Mouse (Mus musculus) left cerebral cortex, postnatal 14 days (tissue): ENCODE data around the gene Htra2. TPM values are rescaled to one million over a fixed set of nuclear protein-coding genes. Genes with fewer than 3 reads are reported as not detected.

Experiments used
- DNase-seq, 2 experiments: peaks; one replicate each; pipeline ENCODE4 v3.0.0; 2021 to 2022; ENCODE audit warnings: low spot score in 2 of 2, mixed read lengths in 1 of 2
- intact Hi-C: fragments of 180-260 bp; cut with DNase I; formaldehyde crosslinking; loops from one replicate; pipeline ENCODE4 v1.15.1; 2025
- long read RNA-seq, 2 experiments: library from polyadenylated mRNA; stranded (forward); transcript quantifications; one replicate each; pipeline ENCODE4 v2.0.0; 2021
- total RNA-seq, 2 experiments: library from RNA; stranded (reverse); gene quantifications; 2 replicates each; pipeline ENCODE4 v1.2.3; 2021

Htra2 gene
- 10 to 100 TPM; 52.2 to 57.5 TPM for total RNA-seq
- long read RNA-seq, experiment 1, transcript Htra2-201 (8 exons, 1,725 nt), result major isoform, 48 of 73 reads
- long read RNA-seq, experiment 1, partial matches to known transcripts, result 1 of 73 reads
- long read RNA-seq, experiment 1, other reads (novel, unspliced or antisense), result 17 of 73 reads
- long read RNA-seq, experiment 2, transcript Htra2-201 (8 exons, 1,725 nt), result major isoform, 37 of 66 reads
- long read RNA-seq, experiment 2, transcript Htra2-204 (7 exons, 1,605 nt), result minor isoform, 6 of 66 reads
- long read RNA-seq, experiment 2, partial matches to known transcripts, result 4 of 66 reads
- long read RNA-seq, experiment 2, other reads (novel, unspliced or antisense), result 17 of 66 reads

DNA sequence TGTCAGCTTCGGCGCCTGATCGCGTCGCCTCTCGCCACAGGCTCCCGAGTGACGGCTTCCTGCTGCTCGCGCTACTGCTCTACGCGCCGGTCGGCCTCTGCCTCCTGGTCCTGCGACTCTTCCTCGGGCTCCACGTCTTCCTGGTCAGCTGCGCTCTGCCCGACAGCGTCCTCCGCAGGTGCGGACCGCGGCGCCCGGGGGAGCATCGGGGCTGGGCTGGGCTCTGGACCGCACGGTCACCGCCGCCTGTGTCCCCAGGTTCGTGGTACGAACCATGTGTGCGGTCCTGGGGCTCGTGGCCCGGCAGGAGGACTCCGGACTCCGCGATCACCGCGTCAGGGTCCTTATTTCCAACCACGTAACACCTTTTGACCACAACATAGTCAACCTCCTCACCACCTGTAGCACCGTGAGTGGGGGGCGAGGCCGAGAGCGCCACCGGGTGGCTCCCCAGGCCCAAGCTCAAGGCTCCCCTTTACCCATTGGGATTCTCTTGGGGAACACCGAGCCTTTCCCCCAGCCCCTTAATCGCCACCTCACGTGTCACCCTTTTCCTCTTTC, at the start of gene Htra2:
TSS of gene Htra2 (minus strand) at position 403 of the 561 bp plus-strand sequence.
- intact Hi-C loops, result loop anchor here (1.0 kb wide), 2 partner anchors 46 to 59 kb away; partner anchors contain the start of genes Ccdc142 and Gm42688
- peak in 1 of 2 experiments; percentile 46 for DNase-seq

DNA sequence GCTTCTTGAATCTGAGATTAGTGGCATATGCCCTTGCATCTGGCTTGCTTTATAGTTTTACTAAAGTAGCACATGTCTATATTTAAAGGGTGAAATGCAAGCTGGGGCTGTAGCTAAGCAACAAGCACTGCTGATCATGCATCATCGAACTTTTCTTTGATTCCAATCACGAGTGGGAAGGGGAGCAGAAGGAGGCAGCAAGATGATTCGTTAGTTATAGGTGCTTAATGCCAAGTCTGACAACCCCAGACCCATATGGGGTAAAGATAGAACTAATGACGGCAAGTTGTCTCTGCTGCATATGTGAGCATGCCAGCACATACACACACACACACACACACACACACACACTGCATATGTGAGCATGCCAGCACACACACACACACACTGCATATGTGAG, 49.1 kb upstream of the Htra2 start:
- DNase-seq, result peak in 1 of 2 experiments; percentile 80
- intact Hi-C loops, result no loop called here

GRCm38 (mm10) chr6:83103130-83103650, 48.1 kb upstream of the Htra2 start:
- DNase-seq, result no peak

GRCm38 (mm10) chr6:83101688-83102556, 46.8 kb upstream of the Htra2 start:
- peak; percentile 46 to 63 for DNase-seq
- intact Hi-C loops, result loop anchor here (1.0 kb wide), 2 partner anchors 48 to 106 kb away; partner anchors contain the start of gene Aup1

More at GRCm38 (mm10) chr6:83103130-83103650, 48.1 kb upstream of the Htra2 start:
- intact Hi-C loops, result no loop called here

DNA sequence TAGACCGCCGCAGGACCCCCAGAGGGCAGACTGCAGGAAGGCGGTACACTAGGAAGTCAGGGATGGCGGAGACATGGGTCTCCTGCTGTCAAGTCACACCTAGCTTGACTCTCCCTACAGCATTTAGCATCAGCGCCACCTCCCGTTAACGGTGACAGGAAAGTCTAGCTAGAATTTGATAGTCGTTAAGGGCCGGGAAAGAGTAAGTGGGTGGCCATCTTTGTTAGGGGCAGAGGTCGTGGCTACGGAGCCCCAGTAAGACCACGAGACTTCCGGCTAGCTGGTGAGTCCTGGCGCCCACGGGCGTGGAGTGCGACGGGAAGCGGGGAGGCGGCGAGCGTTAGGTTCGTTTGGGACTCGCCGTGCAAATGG, 46.2 kb upstream of the Htra2 start, which contains the start of the genes Ccdc142 and Gm42688:
TSS of gene Ccdc142 (plus strand) at position 286 of the 372 bp plus-strand sequence.
TSS of gene Gm42688 (plus strand) at position 302 of the 372 bp plus-strand sequence.
- intact Hi-C loops, result loop anchor here (1.0 kb wide), 2 partner anchors 47 to 105 kb away; partner anchors contain the start of gene Aup1
- peak; percentile 89 to 92 for DNase-seq

DNA sequence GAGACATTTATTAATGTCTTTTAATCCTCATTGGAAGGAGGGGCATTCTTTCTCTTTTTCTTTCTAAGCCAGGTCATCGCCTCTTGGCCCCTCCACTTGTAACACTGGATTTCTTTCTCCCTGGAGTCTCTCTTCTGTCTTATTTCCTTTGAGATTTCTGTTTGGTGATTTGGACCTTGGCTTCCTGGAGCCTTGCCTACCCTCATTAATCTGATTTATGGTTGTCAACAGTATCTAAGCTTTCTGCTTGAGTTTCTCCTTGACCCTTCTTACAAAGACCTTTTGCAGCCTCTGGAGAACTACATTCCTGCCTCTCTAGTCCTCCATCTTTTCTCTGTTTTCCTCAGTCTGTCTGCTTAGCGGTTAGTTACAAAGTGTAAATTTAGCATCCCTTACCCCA, 43.3 kb upstream of the Htra2 start:
- no peak for DNase-seq
- intact Hi-C loops, result no loop called here

- intact Hi-C loops, result no loop called here
- no peak for DNase-seq
Observed at GRCm38 (mm10) chr6:83095968-83096367, 40.9 kb upstream of the Htra2 start.

- DNase-seq, result no peak
- intact Hi-C loops, result no loop called here
Observed at GRCm38 (mm10) chr6:83092416-83093127, 37.5 kb upstream of the Htra2 start.

DNA sequence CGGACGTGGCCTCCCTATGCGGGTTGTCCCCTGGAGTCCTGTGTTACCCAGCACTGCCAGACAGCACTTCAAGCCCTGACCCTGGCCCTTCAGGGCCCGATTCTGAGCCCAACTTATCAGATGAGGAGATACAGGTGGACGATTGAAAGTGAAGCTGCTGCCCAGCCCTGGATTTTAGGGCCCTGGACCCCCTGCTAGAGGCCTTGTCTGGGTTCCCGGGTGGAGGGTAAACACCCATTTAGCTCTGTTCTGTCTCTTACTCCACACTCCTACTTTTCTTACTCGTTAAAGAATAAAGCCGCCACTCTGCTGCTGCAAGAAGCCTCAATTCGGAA, 32.8 kb upstream of the Htra2 start:
- DNase-seq, result no peak
- intact Hi-C loops, result no loop called here

- intact Hi-C loops, result no loop called here
- no peak for DNase-seq
Observed at GRCm38 (mm10) chr6:83087205-83087925, 32.3 kb upstream of the Htra2 start.

GRCm38 (mm10) chr6:83086121-83087035, 31.3 kb upstream of the Htra2 start, which contains the start of gene Lbx2:
Gene Lbx2, plus strand, starts transcription at chr6:83086367.
- intact Hi-C loops, result no loop called here
- no peak for DNase-seq

DNA sequence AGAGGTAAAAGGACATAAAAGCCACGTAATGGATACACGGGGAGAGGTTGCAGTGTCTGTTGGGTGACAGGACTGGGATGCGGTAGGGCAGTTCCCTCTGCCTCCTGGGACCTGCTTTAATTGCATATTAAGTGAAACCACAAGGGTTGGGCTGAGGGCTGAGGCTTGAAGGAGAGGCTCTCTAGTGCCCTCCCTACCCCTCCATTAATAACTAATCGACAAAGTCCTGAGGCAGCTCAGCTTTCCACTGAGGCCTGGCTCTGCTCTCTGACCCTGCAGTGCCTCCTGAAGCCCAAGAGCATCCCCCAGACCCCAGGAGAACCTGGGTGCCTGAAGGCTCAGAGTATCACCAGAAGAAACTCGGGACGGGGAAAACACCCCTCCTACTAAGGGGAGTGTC, 29.4 kb upstream of the Htra2 start:
- intact Hi-C loops, result no loop called here
- DNase-seq, result no peak

DNA sequence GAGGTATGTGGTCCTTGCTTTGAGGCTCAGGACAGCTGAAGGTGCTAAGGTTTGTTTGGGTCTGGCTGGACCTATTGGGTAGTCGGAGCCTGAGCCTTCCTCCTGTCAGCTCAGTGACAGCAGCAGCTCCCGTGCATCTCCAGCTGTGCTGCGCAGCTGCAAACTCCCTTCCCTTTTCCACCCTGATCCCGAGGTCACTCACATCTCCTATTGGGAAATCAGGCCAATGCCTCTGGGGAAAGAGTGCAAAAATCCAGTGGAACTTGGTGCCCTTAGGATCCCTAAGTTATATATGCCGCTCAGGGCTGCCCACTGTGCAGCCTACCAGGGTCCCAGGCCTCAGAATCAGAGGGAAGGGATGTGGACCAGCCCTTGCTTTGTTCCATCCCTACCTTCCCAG, 28.4 kb upstream of the Htra2 start:
- intact Hi-C loops, result no loop called here

GRCm38 (mm10) chr6:83080210-83080609, 25.1 kb upstream of the Htra2 start:
- DNase-seq, result no peak
- intact Hi-C loops, result no loop called here

More for the DNA sequence above, 28.4 kb upstream of the Htra2 start:
- no peak for DNase-seq

GRCm38 (mm10) chr6:83078324-83078858, 23.3 kb upstream of the Htra2 start:
- intact Hi-C loops, result loop anchor here (5.0 kb wide), 1 partner anchor 81 kb away; no protein-coding TSS in a partner anchor
- DNase-seq, result peak; percentile 98 to 99

- intact Hi-C loops, result loop anchor here (5.0 kb wide), 1 partner anchor 80 kb away; no protein-coding TSS in a partner anchor
- peak in 1 of 2 experiments; percentile 35 for DNase-seq
Observed at GRCm38 (mm10) chr6:83077630-83078323, 22.7 kb upstream of the Htra2 start, which contains the start of gene Pcgf1. Gene Pcgf1, plus strand, starts transcription at chr6:83077869.
